Mouse (Mus musculus): ENCODE data around the gene Faim2.

- no peak for TF ChIP-seq GATA1 (IDR thresholded peaks at IDR 0.05; ENCODE audit: borderline replicate concordance, low read length)
- no peak for TF ChIP-seq FLI1 (IDR thresholded peaks at IDR 0.05; ENCODE audit: low read length)
Measured at GRCm38 (mm10) chr15:99569123-99569522, 41.2 kb upstream of the Faim2 start.
